Mouse (Mus musculus) lung, adult 2 months (tissue): ENCODE measurements around the gene Rab3ip. TPM values are rescaled to one million over a fixed set of nuclear protein-coding genes. Genes with fewer than 3 reads are reported as not detected.

Experiments used
- DNase-seq: peaks from one replicate; pipeline ENCODE4 v3.0.0; 2022
- H3K4me1 ChIP-seq: fragments of 200-500 bp; 2 replicates; pipeline ENCODE4 v1.6.1; 2011; ENCODE audit warnings: low read length; ENCODE audit not compliant: control insufficient read depth, insufficient read depth
- H3K4me3 ChIP-seq: fragments of 200-500 bp; replicated peaks from 2 replicates; pipeline ENCODE3; 2011; ENCODE audit warnings: low read depth, mild to moderate bottlenecking, control low read depth, low read length; ENCODE audit errors: extremely low read depth
- CTCF ChIP-seq: fragments of 200-500 bp; IDR thresholded peaks from 2 replicates; pipeline ENCODE4 v1.5.1; 2011; ENCODE audit warnings: mild to moderate bottlenecking, low read length, control low read depth; ENCODE audit not compliant: insufficient read depth
- POLR2A ChIP-seq: fragments of 200-500 bp; IDR thresholded peaks from 2 replicates; pipeline ENCODE4 v1.6.1; 2011; ENCODE audit warnings: low read depth, mild to moderate bottlenecking, control low read depth, low read length, borderline replicate concordance; ENCODE audit errors: extremely low read depth
- WGBS: fragments of 180-500 bp; shearing (Covaris S2); methylation state at CpG from one replicate; pipeline ENCODE4 v1.1.7; 2018; 5-methylcytosine and 5-hydroxymethylcytosine counted together
- polyA plus RNA-seq: library from polyadenylated mRNA; depleted of rRNA; stranded (reverse); fragments of >200 nt; gene quantifications from 2 replicates; pipeline ENCODE4 v1.2.3, GENCODE M21; 2012

The Rab3ip gene
- polyA plus RNA-seq, 1 experiment: 108 TPM

DNA sequence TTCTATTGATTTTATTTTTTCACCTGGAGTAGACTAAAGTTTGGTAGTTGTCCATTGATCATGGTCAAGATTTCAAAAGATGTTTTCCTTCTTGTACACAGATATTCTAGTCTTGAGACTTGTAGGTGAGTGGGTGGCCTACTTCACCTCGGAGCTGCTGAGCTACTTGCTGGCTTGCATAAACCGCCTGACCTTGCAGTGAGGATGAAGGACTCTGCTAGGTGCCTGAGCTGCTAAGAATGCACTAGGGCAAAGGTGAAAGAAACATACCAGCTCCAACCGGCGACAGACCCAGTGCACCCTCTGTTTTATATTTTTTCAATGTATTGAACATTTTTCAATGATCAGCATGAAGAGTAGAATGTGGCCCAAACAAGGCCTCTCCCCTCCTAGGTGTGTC lies 29.7 kb upstream of the Rab3ip start:
- WGBS: 67% methylated on average over 4 of the region's 4 CpGs
- H3K4me1 ChIP-seq: no peaks in the 10 kb centered on the region
- no peak overlapping the region for H3K4me3 ChIP-seq
- TF ChIP-seq POLR2A: no peak
- no peak for TF ChIP-seq CTCF
- no peak for DNase-seq

DNA sequence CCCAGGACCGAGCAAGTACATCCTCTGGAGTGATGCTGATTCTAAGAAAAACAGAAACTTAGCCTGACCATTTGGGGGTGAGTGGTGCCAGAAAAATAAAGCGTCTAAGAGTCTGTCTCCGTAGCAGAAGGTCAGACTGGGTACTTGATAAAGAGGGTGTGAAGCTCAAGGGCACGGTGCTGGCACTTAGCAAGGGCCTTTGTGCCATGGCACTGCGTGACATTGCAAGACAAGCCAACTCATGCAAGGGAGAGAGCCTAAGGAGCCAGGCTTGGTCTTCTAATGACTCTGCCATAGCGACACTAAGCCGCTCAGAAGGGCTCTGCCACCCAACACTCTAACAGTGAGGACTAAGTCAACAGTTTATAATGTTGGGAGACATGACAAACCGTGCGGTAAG lies 28.3 kb upstream of the Rab3ip start:
- Histone ChIP-seq H3K4me1 (no peaks in the 10 kb centered on the region), H3K4me3 (no peak overlapping the region)
- no peak for DNase-seq
- no peak for TF ChIP-seq CTCF
- TF ChIP-seq POLR2A: no peak
- 65% methylated on average over 9 of the region's 9 CpGs for WGBS

DNA sequence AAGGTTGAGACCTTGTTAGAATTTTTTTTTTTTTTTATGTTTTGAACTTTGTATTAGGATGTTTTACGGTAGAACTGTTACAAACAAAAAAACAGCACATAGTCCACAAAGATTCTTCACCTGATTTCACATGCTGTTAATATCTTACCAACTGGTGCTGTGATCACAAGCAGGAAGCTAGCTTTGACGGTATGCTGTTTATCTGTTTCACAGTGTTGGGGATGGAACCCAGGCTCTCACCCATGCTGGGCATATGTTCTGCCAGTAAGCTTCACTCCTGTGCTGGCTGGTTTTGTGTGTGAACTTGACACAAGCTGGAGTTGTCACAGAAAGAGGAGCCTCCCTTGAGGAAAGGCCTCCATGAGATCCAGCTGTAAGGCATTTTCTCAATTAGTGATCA lies 27.3 kb upstream of the Rab3ip start:
- DNase-seq: no peak
- no peak overlapping the region for H3K4me3 ChIP-seq
- no peak for TF ChIP-seq POLR2A
- TF ChIP-seq CTCF: no peak
- WGBS: 77% methylated on average over 2 of the region's 2 CpGs
- H3K4me1 ChIP-seq: no peaks in the 10 kb centered on the region

DNA sequence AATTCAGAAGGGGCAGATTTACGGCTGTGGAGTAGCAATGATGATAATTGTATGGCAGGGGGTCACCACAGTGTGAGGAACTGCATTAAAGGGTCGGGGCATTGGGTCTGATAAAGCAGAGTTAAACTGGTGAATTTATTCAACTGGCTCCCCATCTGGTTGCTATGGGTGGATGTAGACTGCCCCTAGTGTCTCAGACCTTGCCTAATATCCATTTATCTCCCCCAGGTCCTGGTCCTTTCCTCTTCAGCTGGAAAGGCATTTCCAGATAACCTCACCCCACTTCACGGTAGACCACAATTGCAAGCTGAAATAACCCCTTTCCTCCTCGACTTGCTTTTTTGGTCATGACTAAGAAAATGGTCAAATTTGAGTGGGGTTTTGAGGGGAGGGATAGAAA lies 26.9 kb upstream of the Rab3ip start:
- WGBS: 41% methylated on average over 4 of the region's 4 CpGs

DNA sequence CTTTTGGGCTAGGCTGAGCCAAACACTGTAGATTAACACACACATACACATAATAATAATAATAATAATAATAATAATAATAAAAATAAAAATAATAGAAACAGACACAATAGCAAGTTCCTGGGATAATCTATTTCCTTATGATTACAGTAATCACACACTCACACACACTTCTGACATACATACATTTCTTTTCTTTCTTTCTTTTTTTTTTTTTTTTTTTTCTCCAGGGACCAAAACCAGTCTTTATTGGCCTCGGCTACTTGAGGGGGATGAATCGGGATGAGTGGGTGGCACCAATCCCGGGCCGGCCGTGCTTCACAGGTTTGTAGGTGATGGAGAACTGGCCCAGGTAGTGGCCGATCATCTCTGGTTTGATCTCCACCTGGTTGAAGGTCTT lies 21.9 kb upstream of the Rab3ip start, which contains the start of gene Gm10271:
Gene Gm10271, minus strand, starts transcription at position 101 of the 400 bp plus-strand sequence.
- WGBS: 96% methylated on average over 6 of the region's 6 CpGs
- DNase-seq: no peak
- TF ChIP-seq CTCF (no peak), POLR2A (no peak)

More for the DNA sequence above, 26.9 kb upstream of the Rab3ip start:
- DNase-seq: no peak
- TF ChIP-seq POLR2A (no peak), CTCF (no peak)
- no peak overlapping the region for H3K4me3 ChIP-seq
- H3K4me1 ChIP-seq: no peaks in the 10 kb centered on the region

DNA sequence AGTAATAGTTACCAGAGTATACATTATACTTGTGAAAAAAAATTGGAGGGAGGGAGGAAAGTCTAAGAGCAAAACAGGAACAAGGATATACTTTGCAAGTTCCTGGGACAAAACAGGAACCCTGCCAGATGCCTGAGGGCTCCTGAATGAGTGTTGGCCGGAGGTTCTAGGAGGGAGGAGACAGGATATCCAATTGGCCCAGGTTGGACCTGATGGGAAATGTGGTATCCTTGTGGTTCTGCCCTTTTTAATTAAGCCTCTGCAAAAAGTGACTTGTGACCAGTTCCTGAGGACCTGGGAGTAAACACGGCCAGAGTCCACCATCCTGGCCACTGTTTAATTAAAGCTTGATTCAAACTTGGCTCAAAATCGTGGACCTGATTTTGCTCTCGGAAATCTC lies 18.2 kb upstream of the Rab3ip start:
- DNase-seq: no peak
- 53% methylated on average over 4 of the region's 4 CpGs for WGBS
- no peak for TF ChIP-seq POLR2A
- no peak for TF ChIP-seq CTCF
- H3K4me1 ChIP-seq: no peaks in the 10 kb centered on the region
- H3K4me3 ChIP-seq: no peak overlapping the region

More for the DNA sequence above, 21.9 kb upstream of the Rab3ip start, which contains the start of gene Gm10271:
- H3K4me1 ChIP-seq: no peaks in the 10 kb centered on the region
- no peak within 1 kb of the TSS for H3K4me3 ChIP-seq

DNA sequence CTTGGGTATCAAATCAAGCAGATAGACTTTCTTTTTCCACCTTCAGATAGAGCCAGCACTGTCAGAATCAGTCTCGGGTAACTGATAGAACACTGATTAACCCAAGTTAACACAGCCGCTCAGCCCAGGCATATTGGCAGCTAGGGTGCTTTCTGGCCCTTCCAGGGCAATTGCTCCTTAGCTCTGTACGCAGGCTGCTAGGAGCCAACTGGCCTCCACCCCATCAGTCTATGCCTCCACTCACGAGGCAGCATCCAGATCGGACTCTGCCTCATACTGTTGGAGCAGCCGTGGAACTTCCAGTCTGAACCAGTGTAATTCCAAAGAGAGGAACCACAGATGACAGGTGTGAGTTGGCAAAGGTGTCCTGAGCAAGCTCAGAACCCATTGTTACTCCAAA lies 15.5 kb upstream of the Rab3ip start:
- H3K4me3 ChIP-seq: no peak overlapping the region

DNA sequence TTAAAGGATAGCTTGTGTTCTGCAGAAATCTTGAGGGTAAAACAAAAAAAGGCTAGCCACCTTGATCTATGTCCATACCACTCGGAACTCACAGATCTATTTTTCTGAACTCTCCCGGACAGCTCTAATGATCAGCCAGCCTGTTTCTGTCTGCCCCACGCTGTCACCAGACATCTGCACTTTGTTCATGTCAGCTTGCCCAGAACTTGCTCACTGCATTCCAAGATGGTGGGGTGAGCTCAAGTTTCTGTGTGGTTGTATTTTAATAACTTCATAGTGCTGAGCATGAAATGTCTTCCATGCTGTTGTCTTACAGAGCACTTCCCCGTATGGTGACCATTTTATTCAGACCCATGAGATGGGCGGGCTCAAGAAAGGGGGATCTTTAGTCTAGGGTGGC lies 14.7 kb upstream of the Rab3ip start:
- no peaks in the 10 kb centered on the region for H3K4me1 ChIP-seq
- TF ChIP-seq POLR2A (0 out of 2 replicates have a peak, but pooled peaks have one; percentile 12), CTCF (no peak)
- DNase-seq: peak; percentile 37
- 53% methylated on average over 5 of the region's 5 CpGs for WGBS
- no peak overlapping the region for H3K4me3 ChIP-seq

More for the DNA sequence above, 15.5 kb upstream of the Rab3ip start:
- H3K4me1 ChIP-seq: no peaks in the 10 kb centered on the region
- 64% methylated on average over 6 of the region's 6 CpGs for WGBS
- no peak for DNase-seq
- TF ChIP-seq POLR2A: no peak
- TF ChIP-seq CTCF: no peak

DNA sequence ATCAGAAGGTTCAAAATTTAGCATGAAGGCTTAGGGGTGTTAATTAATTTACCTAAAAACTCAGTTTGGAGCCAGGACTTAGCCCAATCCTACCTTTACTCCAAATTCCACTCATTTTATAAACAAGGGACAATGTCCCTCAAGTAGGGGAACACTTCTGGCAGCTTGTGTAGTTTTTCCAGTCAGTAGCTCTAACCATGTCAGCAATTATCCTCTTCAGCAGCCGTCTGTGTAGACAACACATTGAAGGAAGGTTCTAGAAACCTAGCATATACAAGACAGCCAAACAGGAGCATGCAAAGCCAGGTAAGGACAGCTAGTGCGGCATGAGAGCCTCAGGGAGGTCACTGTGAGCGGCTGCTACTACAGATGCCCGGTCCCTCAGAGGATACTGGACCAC lies 14.0 kb upstream of the Rab3ip start:
- 62% methylated on average over 4 of the region's 4 CpGs for WGBS

DNA sequence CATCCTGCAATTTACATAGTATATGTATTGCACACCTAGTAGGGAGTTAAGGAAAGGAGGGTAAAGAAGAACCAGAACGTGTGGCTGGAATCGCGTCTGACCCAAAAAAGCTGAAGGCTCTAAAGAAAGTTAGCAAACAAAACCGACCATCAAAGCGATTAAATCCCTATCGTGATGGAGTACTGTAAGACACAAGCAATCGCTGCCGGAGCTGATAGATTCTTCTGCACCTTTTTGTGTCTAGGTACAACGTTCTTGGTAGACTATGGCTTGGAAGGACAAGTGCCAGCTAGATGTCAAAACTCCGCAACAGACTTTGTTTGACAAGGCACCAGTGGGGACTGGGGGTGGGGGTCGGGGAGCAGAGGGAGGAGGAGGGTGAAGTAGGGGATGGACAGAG lies 13.5 kb upstream of the Rab3ip start:
- 67% methylated on average over 11 of the region's 11 CpGs for WGBS
- Histone ChIP-seq H3K4me3 (no peak overlapping the region), H3K4me1 (no peaks in the 10 kb centered on the region)
- no peak for DNase-seq
- TF ChIP-seq POLR2A (no peak), CTCF (no peak)

More for the DNA sequence above, 14.0 kb upstream of the Rab3ip start:
- Histone ChIP-seq H3K4me1 (no peaks in the 10 kb centered on the region), H3K4me3 (peak overlapping the region; percentile 8)
- TF ChIP-seq CTCF (no peak), POLR2A (no peak)
- DNase-seq: no peak
